Mouse (Mus musculus) hematopoietic stem cell, adult 5-6 weeks (primary cell): Measurements from ENCODE around the gene Cacfd1. TPM values are rescaled to one million over a fixed set of nuclear protein-coding genes. Genes with fewer than 3 reads are reported as not detected.

Experiments
- ATAC-seq, 2 experiments: fragments of 125-278 bp in 1 of 2; replicated peaks in 1 of 2; 2 replicates each; pipeline ENCODE4 v1.8.0; 2016 to 2017; ENCODE audit warnings: inconsistent platforms in 2 of 2, mild to moderate bottlenecking in 2 of 2, moderate number of reproducible peaks in 2 of 2, low read depth in 1 of 2, moderate TSS enrichment in 1 of 2; ENCODE audit not compliant: low FRiP score in 2 of 2, poor library complexity in 2 of 2, severe bottlenecking in 2 of 2, insufficient read depth in 1 of 2, low TSS enrichment in 1 of 2
- total RNA-seq: library from RNA; stranded (forward); fragments of 172-1452, 232-1000 nt; gene quantifications from 2 replicates; pipeline ENCODE4 v1.2.3, GENCODE M21; 2017

Cacfd1 gene
- total RNA-seq: 5.8 and 7.4 TPM in 2 replicates

GRCm38 (mm10) chr2:27009714-27010244 lies at the start of gene Cacfd1:
Gene Cacfd1 (plus strand): TSS chr2:27009926.
- ATAC-seq: peak; percentile 78 to 87

GRCm38 (mm10) chr2:26960756-26961155 lies 49.0 kb upstream of the Cacfd1 start:
- ATAC-seq: no peak

- ATAC-seq: peak; percentile 92 to 95
These were observed 45.6 kb upstream of the Cacfd1 start, which contains the start of gene Rexo4 for GRCm38 (mm10) chr2:26963923-26964723. Gene Rexo4 (minus strand): TSS chr2:26964386.

- no peak for ATAC-seq
These were observed 44.9 kb upstream of the Cacfd1 start for GRCm38 (mm10) chr2:26964724-26965370.

- no peak for ATAC-seq
These were observed 42.5 kb upstream of the Cacfd1 start for GRCm38 (mm10) chr2:26967262-26967661.

GRCm38 (mm10) chr2:26973116-26973515 lies 36.6 kb upstream of the Cacfd1 start, which contains the start of gene Adamts13:
Gene Adamts13 (plus strand): TSS chr2:26973416.
- ATAC-seq: no peak

GRCm38 (mm10) chr2:26973960-26974359 lies 35.8 kb upstream of the Cacfd1 start:
- ATAC-seq: peak; percentile 42 to 64; a peak in 2 of 4 replicates

- ATAC-seq: no peak
These were observed 29.4 kb upstream of the Cacfd1 start for GRCm38 (mm10) chr2:26980361-26980760.

- no peak for ATAC-seq
These were observed 25.5 kb upstream of the Cacfd1 start for GRCm38 (mm10) chr2:26984179-26984578.

- no peak for ATAC-seq
These were observed 25.1 kb upstream of the Cacfd1 start for GRCm38 (mm10) chr2:26984640-26985039.

- no peak for ATAC-seq
These were observed 15.8 kb upstream of the Cacfd1 start for GRCm38 (mm10) chr2:26993936-26994335.

- no peak for ATAC-seq
These were observed 12.2 kb upstream of the Cacfd1 start for GRCm38 (mm10) chr2:26997498-26997897.

GRCm38 (mm10) chr2:26997993-26998392 lies 11.7 kb upstream of the Cacfd1 start:
- no peak for ATAC-seq

- ATAC-seq: no peak
These were observed 3.5 kb upstream of the Cacfd1 start for GRCm38 (mm10) chr2:27006255-27006654.

- no peak for ATAC-seq
These were observed 2.0 kb upstream of the Cacfd1 start for GRCm38 (mm10) chr2:27007701-27008100.

- ATAC-seq: peak; percentile 59 to 66; a peak in 3 of 4 replicates
These were observed 8.1 kb downstream of the Cacfd1 start for GRCm38 (mm10) chr2:27017802-27018201.

- no peak for ATAC-seq
These were observed 9.8 kb downstream of the Cacfd1 start for GRCm38 (mm10) chr2:27019530-27019929.

GRCm38 (mm10) chr2:27021103-27021502 lies 11.4 kb downstream of the Cacfd1 start:
- ATAC-seq: no peak
